Mouse (Mus musculus): Measurements from ENCODE around the gene Zfp128. TPM values are rescaled to one million over a fixed set of nuclear protein-coding genes. Genes with fewer than 3 reads are reported as not detected.
A peak's percentile ranks its signal among the peaks of the same experiment; 100 is the strongest.
"Not testable (repeated sequence)": the region's sequence is repeated elsewhere in the genome, so short reads cannot be mapped to it uniquely, and the experiment has no call there.

Gene Zfp128
- total RNA-seq (2014; fragmentation: Nextera tagmentation) (3.2 and 6.2 TPM in 2 replicates), total RNA-seq (2017) (3.3 and 4.0 TPM in 2 replicates)

GRCm38 (mm10) chr7:12880911-12881660 lies at the start of gene Zfp128:
Gene Zfp128 (plus strand): TSS chr7:12881177.
- peak; percentile 100 for ATAC-seq (replicated peaks; ENCODE audit: low FRiP score, low TSS enrichment, poor library complexity, severe bottlenecking)

DNA sequence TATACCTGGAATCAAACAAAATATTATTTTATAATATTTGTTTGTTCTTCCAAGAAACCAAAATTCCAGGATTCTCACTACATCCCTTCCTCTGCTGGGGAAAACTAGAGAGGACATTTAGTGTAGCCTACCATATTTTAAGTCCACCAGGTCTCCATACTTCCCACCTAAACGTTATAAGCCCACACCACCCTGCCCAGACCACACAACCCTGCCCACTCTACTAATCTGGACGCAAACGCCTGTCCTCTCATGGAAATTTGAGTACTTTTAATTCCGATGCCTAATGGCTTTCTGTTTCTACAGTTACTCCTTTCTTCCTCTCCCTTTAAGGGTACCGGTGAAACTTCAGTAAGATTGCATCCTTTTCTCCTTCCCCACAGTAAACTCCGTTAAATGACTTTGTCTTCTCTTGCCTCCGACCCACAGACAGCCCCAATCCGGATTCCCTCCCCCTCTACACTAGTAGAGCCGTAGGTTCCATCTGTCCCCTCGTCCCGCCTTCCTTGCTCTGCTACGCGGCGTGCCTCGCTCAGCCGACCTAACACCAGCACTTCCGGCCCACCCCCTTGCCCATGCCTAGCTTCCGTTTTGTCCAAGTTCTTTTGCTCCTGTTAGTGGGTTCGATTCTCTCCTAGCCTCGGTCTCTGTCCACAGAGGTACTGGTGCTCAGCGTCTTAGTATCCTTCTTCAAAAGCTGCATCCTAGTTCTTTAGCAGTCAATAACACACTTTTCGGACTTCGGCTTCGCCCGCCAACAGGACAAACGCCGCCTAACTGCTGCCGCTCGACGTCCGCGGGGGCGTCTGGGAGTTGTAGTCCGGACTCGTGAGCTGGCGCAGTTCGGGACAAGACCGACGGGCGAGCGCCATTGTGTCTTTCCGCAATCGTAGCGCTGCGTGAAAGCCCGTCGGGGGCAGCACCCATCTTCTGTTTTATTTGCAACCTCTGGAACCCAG lies 46.5 kb upstream of the Zfp128 start, which contains the start of gene Zfp110:
TSS of gene Zfp110 (plus strand) at position 600 of the 959 bp plus-strand sequence.
- ATAC-seq (replicated peaks; ENCODE audit: low FRiP score, low TSS enrichment, poor library complexity, severe bottlenecking), result peak; percentile 97

GRCm38 (mm10) chr7:12835193-12835671 lies 45.7 kb upstream of the Zfp128 start:
- peak; percentile 39 for ATAC-seq (replicated peaks; ENCODE audit: low FRiP score, low TSS enrichment, poor library complexity, severe bottlenecking)

GRCm38 (mm10) chr7:12835779-12836178 lies 45.2 kb upstream of the Zfp128 start:
- ATAC-seq (replicated peaks; ENCODE audit: low FRiP score, low TSS enrichment, poor library complexity, severe bottlenecking), result no peak

DNA sequence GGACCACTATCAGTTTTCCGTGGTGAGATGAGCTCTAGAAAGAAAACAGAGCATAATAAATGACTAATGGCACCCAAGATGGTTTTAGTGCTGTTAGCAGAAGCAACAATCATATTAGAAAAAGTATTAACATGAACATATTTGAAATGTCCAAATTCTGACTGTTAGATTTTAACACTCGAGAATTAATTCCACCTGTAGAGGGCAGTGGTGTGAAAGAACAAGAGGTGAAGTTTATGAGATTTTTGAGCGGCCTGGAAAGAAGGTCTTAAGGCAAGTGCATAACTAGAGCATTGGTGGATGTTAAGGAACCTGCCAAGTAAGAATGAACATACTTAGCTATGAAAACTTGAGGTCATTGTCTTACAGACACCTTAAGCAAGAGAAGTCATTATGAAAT lies 6.7 kb upstream of the Zfp128 start:
- 0 out of 2 replicates have a peak, but pooled peaks have one; percentile 55 for ATAC-seq (replicated peaks; ENCODE audit: low FRiP score, low TSS enrichment, poor library complexity, severe bottlenecking)

GRCm38 (mm10) chr7:12880036-12880435 lies 941 bp upstream of the Zfp128 start:
- ATAC-seq (replicated peaks; ENCODE audit: low FRiP score, low TSS enrichment, poor library complexity, severe bottlenecking), result no peak

DNA sequence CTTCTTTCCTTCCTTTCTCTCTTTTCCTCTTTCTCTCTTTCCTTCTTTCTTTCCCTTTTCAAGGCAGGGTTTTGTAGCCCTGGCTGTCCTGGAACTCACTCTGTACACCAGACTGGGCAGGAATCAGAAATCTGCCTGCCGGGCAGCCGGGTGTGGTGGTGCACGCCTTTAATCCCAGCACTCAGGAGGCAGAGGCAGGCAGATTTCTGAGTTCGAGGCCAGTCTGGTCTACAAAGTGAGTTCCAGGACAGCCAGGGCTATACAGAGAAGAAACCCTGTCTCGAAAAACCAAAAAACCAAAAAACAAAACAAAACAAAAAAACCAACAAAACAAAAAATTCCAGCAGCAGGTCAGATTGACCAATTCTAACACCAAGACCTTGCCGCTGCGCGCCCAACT lies 480 bp upstream of the Zfp128 start:
- not testable (repeated sequence) for ATAC-seq (replicated peaks; ENCODE audit: low FRiP score, low TSS enrichment, poor library complexity, severe bottlenecking)

GRCm38 (mm10) chr7:12886563-12887266 lies 5.7 kb downstream of the Zfp128 start:
- ATAC-seq (replicated peaks; ENCODE audit: low FRiP score, low TSS enrichment, poor library complexity, severe bottlenecking), result no peak

DNA sequence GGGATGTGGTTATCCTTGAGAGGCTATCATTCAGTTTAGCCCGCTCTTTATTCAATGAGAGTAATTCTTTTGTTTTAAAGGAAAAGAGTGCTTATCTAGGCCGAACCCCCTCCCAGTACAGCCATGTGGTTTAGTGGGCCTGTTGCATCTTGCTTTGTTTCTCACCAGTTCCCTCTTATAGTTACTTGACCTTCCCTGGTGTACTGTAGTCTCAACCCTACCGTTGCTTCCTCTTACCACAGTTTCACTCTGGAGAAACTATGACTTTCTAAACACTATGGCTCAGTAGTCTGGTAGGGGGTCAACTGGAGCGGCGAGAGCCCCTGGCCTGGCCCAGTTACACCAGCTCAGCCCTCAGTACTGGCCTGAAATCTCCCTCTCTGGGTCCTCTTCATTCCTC lies 6.6 kb downstream of the Zfp128 start:
- no peak for ATAC-seq (replicated peaks; ENCODE audit: low FRiP score, low TSS enrichment, poor library complexity, severe bottlenecking)

GRCm38 (mm10) chr7:12890928-12891327 lies 10.0 kb downstream of the Zfp128 start:
- ATAC-seq (replicated peaks; ENCODE audit: low FRiP score, low TSS enrichment, poor library complexity, severe bottlenecking), result no peak

DNA sequence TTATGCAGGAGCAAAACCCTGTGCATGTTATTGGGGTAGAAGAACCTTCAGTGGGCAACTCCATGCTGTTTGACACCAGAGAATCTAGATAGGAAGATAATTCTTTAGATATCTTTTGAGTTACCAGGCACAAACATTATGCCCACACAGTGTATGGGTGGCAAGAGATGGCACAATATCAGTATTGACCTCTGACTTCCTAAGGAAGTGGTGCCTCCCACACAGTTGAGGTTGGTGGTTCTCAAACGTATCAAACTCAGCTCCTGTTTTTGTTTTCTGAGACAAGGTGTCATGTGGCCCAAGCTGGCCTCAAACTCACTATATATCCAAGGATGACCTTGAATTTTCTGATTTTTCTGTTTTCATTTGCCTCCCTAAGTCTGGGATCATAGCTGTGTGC lies 10.4 kb downstream of the Zfp128 start:
- no peak for ATAC-seq (replicated peaks; ENCODE audit: low FRiP score, low TSS enrichment, poor library complexity, severe bottlenecking)

GRCm38 (mm10) chr7:12897655-12898410 lies 16.9 kb downstream of the Zfp128 start, which contains the start of gene Zscan22:
Gene Zscan22 (plus strand): TSS chr7:12897815.
- peak; percentile 100 for ATAC-seq (replicated peaks; ENCODE audit: low FRiP score, low TSS enrichment, poor library complexity, severe bottlenecking)

DNA sequence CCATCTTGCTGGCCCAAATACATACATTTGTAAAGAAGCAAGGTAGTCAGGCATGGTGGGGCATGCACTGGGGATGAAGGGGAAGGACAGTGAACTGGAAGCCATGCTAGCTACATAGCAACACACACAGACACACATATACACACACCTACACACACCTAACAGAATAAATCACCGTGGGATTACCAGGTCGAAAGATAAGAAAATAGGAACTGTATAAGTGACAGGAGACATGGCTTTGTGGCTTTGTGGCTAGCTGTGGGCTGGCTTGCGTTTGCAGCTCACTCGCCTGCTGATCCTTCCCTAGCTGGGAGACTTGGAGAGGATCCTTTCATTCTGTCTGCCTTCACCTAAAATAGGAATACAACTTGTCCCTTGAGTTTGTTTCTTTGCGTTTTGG lies 20.5 kb downstream of the Zfp128 start:
- no peak for ATAC-seq (replicated peaks; ENCODE audit: low FRiP score, low TSS enrichment, poor library complexity, severe bottlenecking)

- ATAC-seq (replicated peaks; ENCODE audit: low FRiP score, low TSS enrichment, poor library complexity, severe bottlenecking), result peak; percentile 80
Observed at GRCm38 (mm10) chr7:12903623-12904022, 22.6 kb downstream of the Zfp128 start.

GRCm38 (mm10) chr7:12905146-12905545 lies 24.2 kb downstream of the Zfp128 start:
- ATAC-seq (replicated peaks; ENCODE audit: low FRiP score, low TSS enrichment, poor library complexity, severe bottlenecking), result no peak

- ATAC-seq (replicated peaks; ENCODE audit: low FRiP score, low TSS enrichment, poor library complexity, severe bottlenecking), result peak; percentile 63
Observed at GRCm38 (mm10) chr7:12909498-12909962, 28.6 kb downstream of the Zfp128 start.

- ATAC-seq (replicated peaks; ENCODE audit: low FRiP score, low TSS enrichment, poor library complexity, severe bottlenecking), result peak; percentile 69
Observed at GRCm38 (mm10) chr7:12910181-12910668, 29.2 kb downstream of the Zfp128 start.

DNA sequence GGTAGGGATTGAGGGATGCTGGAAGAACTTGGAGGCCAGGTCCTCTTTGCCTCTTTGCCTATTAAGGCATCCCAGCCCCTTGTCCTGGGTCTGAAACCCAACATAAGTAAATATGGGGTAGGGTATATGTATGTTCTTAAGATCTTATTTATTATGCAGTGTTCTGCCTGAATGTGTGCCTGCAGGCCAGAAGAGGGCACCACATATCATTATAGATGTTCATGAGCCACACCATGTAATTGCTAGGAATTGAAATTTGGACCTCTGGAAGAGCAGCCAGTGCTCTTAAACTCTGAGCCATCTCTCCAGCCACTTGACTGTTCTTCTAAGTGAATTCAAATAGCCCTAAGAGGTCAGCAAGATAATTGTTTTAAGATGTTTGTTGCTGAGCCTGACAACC lies 32.6 kb downstream of the Zfp128 start:
- ATAC-seq (replicated peaks; ENCODE audit: low FRiP score, low TSS enrichment, poor library complexity, severe bottlenecking), result no peak

All from megakaryocyte-erythroid progenitor cell, adult 5-6 weeks (primary cell).